Mouse (Mus musculus): Measurements from ENCODE around the gene Itgb4. TPM values are rescaled to one million over a fixed set of nuclear protein-coding genes. Genes with fewer than 3 reads are reported as not detected.

Itgb4 gene
- 2.9 and 3.1 TPM in 2 replicates for polyA plus RNA-seq (2015; fragmentation: Nextera tagmentation; extraction: Ambion mirVana)

GRCm38 (mm10) chr11:115974309-115975082, at the start of gene Itgb4:
Gene Itgb4 (plus strand): TSS chr11:115974709.
- peak within 1 kb of the TSS; percentile 71 for H3K4me2 ChIP-seq (ENCODE audit: low read length)
- H3K36me3 ChIP-seq (ENCODE audit: insufficient read depth, low read length), result no peaks in the 10 kb centered on the region
- 0 out of 2 replicates have a peak, but pooled peaks cover 3% of the 10 kb centered on the region for H3K27me3 ChIP-seq (ENCODE audit: insufficient read depth, low read length)
- DNase-seq (ENCODE audit: low spot score) (peak; percentile 32), ATAC-seq (replicated peaks; ENCODE audit: low FRiP score, low read depth) (peak; percentile 60)
- H3K9ac ChIP-seq (ENCODE audit: low read depth, low read length), result peak within 1 kb of the TSS; percentile 52
- 0 out of 2 replicates have a peak, but pooled peaks cover 4% of the 10 kb centered on the region for H3K4me1 ChIP-seq (replicated peaks; ENCODE audit: insufficient read depth, low read length)
- peak within 1 kb of the TSS; percentile 37; the same call in 1 of the 2 replicates for H3K27ac ChIP-seq
- TF ChIP-seq CTCF (IDR thresholded peaks at IDR 0.05; ENCODE audit: low read depth), result peak; percentile 40
- 8% methylated on average over 54 of the region's 58 CpGs for WGBS
- peak within 1 kb of the TSS; percentile 42 for H3K4me3 ChIP-seq (replicated peaks; ENCODE audit: low read depth, low read length)
- H3K9me3 ChIP-seq (replicated peaks; ENCODE audit: low read length), result no peaks in the 10 kb centered on the region

DNA sequence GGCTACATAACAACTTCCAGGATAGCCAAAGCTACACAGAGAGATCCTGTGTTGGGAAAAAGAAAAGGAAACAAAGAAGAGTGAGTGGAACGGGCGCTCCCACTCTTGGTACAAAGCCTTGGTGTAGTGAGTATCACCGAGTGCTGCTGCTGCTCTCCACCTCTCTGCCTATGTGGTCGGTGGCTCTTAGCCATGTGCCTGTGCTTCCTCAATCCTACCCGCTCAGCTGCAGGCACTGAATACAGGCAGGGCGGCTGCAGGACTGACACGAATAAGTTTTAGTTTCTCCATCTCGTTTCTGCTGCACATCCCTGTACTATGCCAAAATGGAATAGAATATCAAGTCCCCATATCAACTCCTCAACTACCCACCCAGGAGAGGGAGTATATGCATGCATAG, 45.5 kb upstream of the Itgb4 start:
- Histone ChIP-seq H3K9ac (ENCODE audit: low read depth, low read length) (no peak overlapping the region), H3K4me2 (ENCODE audit: low read length) (no peak overlapping the region), H3K4me1 (replicated peaks; ENCODE audit: insufficient read depth, low read length) (peaks cover 8% of the 10 kb centered on the region), H3K4me3 (replicated peaks; ENCODE audit: low read depth, low read length) (no peak overlapping the region), H3K36me3 (ENCODE audit: insufficient read depth, low read length) (peaks cover 9% of the 10 kb centered on the region), H3K27ac (no peak overlapping the region), H3K27me3 (ENCODE audit: insufficient read depth, low read length) (no peaks in the 10 kb centered on the region), H3K9me3 (replicated peaks; ENCODE audit: low read length) (no peaks in the 10 kb centered on the region)
- WGBS, result 91% methylated on average over 8 of the region's 8 CpGs
- ATAC-seq (replicated peaks; ENCODE audit: low FRiP score, low read depth) (no peak), DNase-seq (ENCODE audit: low spot score) (no peak)
- TF ChIP-seq CTCF (IDR thresholded peaks at IDR 0.05; ENCODE audit: low read depth), result no peak

GRCm38 (mm10) chr11:115929818-115930217, 44.7 kb upstream of the Itgb4 start:
- Histone ChIP-seq H3K4me2 (ENCODE audit: low read length) (no peak overlapping the region), H3K36me3 (ENCODE audit: insufficient read depth, low read length) (peaks cover 9% of the 10 kb centered on the region), H3K4me1 (replicated peaks; ENCODE audit: insufficient read depth, low read length) (peaks cover 16% of the 10 kb centered on the region), H3K9ac (ENCODE audit: low read depth, low read length) (no peak overlapping the region), H3K27me3 (ENCODE audit: insufficient read depth, low read length) (no peaks in the 10 kb centered on the region), H3K4me3 (replicated peaks; ENCODE audit: low read depth, low read length) (no peak overlapping the region), H3K27ac (no peak overlapping the region), H3K9me3 (replicated peaks; ENCODE audit: low read length) (no peaks in the 10 kb centered on the region)
- WGBS, result 64% methylated on average over 3 of the region's 3 CpGs
- ATAC-seq (replicated peaks; ENCODE audit: low FRiP score, low read depth) (no peak), DNase-seq (ENCODE audit: low spot score) (no peak)
- no peak for TF ChIP-seq CTCF (IDR thresholded peaks at IDR 0.05; ENCODE audit: low read depth)

GRCm38 (mm10) chr11:115931235-115931634, 43.3 kb upstream of the Itgb4 start:
- H3K27me3 ChIP-seq (ENCODE audit: insufficient read depth, low read length), result no peaks in the 10 kb centered on the region
- H3K36me3 ChIP-seq (ENCODE audit: insufficient read depth, low read length), result peaks cover 9% of the 10 kb centered on the region
- H3K27ac ChIP-seq, result no peak overlapping the region
- H3K4me3 ChIP-seq (replicated peaks; ENCODE audit: low read depth, low read length), result no peak overlapping the region
- 66% methylated on average over 3 of the region's 3 CpGs for WGBS
- DNase-seq (ENCODE audit: low spot score) (no peak), ATAC-seq (replicated peaks; ENCODE audit: low FRiP score, low read depth) (no peak)
- H3K9ac ChIP-seq (ENCODE audit: low read depth, low read length), result no peak overlapping the region
- H3K9me3 ChIP-seq (replicated peaks; ENCODE audit: low read length), result no peaks in the 10 kb centered on the region
- no peak overlapping the region for H3K4me2 ChIP-seq (ENCODE audit: low read length)
- H3K4me1 ChIP-seq (replicated peaks; ENCODE audit: insufficient read depth, low read length), result peaks cover 17% of the 10 kb centered on the region
- TF ChIP-seq CTCF (IDR thresholded peaks at IDR 0.05; ENCODE audit: low read depth), result no peak

DNA sequence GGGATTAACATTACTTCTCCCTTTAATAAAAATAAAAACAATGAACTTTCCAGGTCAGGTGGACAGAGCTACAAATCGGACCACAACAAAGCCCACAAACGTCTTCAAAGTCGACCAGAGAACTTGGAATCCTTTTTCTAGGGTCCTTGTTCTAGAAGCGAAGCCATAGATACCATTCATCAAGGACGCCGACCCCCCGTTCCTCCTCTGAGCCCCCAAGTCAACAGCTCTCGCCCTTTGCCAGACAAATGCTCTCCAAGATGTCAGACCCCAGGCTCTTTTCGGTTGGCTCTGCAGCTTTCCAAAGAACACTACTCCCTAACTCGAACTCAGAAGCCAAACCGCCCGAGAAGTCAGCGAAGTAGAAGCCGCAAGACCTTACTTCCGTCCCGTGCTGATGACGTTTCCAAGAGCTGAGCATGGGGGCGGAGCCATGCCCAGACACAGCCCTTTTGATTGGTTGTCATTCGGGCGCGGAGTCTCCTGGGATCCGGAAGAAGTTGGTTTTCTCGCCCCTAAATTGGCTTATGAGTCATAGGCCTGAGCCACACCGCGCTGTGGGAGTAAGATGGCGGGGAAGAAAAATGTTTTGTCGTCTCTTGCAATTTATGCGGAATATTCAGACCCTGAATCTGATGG, 41.3 kb upstream of the Itgb4 start, which contains the start of the genes Sap30bp and Recql5:
TSS of gene Sap30bp (plus strand) at position 175 of the 639 bp plus-strand sequence.
TSS of gene Recql5 (minus strand) at position 370 of the 639 bp plus-strand sequence.
- ATAC-seq (replicated peaks; ENCODE audit: low FRiP score, low read depth) (peak; percentile 99), DNase-seq (ENCODE audit: low spot score) (peak; percentile 99)
- WGBS, result under 1% methylated on average over 28 of the region's 28 CpGs
- TF ChIP-seq CTCF (IDR thresholded peaks at IDR 0.05; ENCODE audit: low read depth), result no peak
- Histone ChIP-seq H3K27ac (no peak within 1 kb of the TSS), H3K9me3 (replicated peaks; ENCODE audit: low read length) (no peaks in the 10 kb centered on the region), H3K4me2 (ENCODE audit: low read length) (peak within 1 kb of the TSS; percentile 81), H3K4me3 (replicated peaks; ENCODE audit: low read depth, low read length) (peak within 1 kb of the TSS; percentile 83), H3K36me3 (ENCODE audit: insufficient read depth, low read length) (peaks cover under 1% of the 10 kb centered on the region; the same call in 1 of the 2 replicates), H3K9ac (ENCODE audit: low read depth, low read length) (peak within 1 kb of the TSS; percentile 73), H3K4me1 (replicated peaks; ENCODE audit: insufficient read depth, low read length) (peaks cover 17% of the 10 kb centered on the region), H3K27me3 (ENCODE audit: insufficient read depth, low read length) (no peaks in the 10 kb centered on the region)

DNA sequence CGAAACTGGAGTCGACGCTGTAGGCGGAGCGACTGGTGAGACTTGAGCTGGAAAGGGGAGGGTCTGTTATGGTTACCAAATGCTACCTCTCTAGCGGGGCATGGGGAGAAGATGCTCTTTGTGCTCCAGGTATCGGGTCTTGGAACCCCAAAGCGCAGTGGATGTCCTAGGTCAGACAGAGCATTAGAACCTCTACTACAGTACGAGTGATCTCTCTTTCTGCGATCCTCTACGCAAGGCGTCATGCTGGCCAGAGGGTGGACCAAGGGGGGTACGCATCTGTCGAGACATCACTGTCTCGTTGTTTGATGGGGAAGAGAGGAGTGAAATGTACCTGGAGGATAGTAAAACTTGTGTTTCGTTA, 40.8 kb upstream of the Itgb4 start:
- no peak for TF ChIP-seq CTCF (IDR thresholded peaks at IDR 0.05; ENCODE audit: low read depth)
- H3K9ac ChIP-seq (ENCODE audit: low read depth, low read length), result peak overlapping the region; percentile 73
- H3K27me3 ChIP-seq (ENCODE audit: insufficient read depth, low read length), result no peaks in the 10 kb centered on the region
- no peak for DNase-seq (ENCODE audit: low spot score)
- H3K4me1 ChIP-seq (replicated peaks; ENCODE audit: insufficient read depth, low read length), result peaks cover 17% of the 10 kb centered on the region
- H3K4me3 ChIP-seq (replicated peaks; ENCODE audit: low read depth, low read length), result peak overlapping the region; percentile 83
- H3K4me2 ChIP-seq (ENCODE audit: low read length), result peak overlapping the region; percentile 58
- 0 out of 2 replicates have a peak, but pooled peaks have one; percentile 38 for ATAC-seq (replicated peaks; ENCODE audit: low FRiP score, low read depth)
- 0 out of 2 replicates have a peak, but pooled peaks cover under 1% of the 10 kb centered on the region for H3K36me3 ChIP-seq (ENCODE audit: insufficient read depth, low read length)
- no peaks in the 10 kb centered on the region for H3K9me3 ChIP-seq (replicated peaks; ENCODE audit: low read length)
- no peak overlapping the region for H3K27ac ChIP-seq
- under 1% methylated on average over 16 of the region's 16 CpGs for WGBS
